Mouse (Mus musculus): ENCODE measurements around the gene Mthfd1. TPM values are rescaled to one million over a fixed set of nuclear protein-coding genes. Genes with fewer than 3 reads are reported as not detected.

Gene Mthfd1
- total RNA-seq, 2 experiments from 2014 or later: 28.4 to 28.9 TPM

DNA sequence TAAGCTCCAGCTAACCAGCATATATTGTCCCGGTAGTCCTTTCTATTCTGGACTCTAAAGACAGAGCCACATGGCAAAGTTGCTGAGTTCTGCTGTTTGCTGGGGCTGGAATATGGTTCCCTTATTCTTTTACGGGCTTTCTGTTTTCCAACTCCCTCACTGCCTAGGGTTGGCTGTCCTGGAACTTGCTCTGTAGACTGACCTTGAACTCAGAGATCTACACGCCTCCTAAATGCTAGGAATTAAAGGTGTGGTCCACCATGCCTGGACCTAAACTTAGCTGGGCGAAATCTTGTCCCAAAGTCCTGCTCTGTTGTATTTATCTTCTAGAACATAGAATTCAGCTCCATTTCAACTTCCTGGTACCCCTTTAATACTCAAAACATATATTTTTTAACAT lies 6.5 kb downstream of the Mthfd1 start:
- DNase-seq: no peak
- intact Hi-C loops (cut with DNase I): loop anchor here (5.0 kb wide), 1 partner anchor 336 kb away; no protein-coding TSS in a partner anchor

- intact Hi-C loops (cut with DNase I): loop anchor here (5.0 kb wide), 1 partner anchor 334 kb away; no protein-coding TSS in a partner anchor
- no peak for DNase-seq
Measured at GRCm38 (mm10) chr12:76262918-76263317, 7.8 kb downstream of the Mthfd1 start.

GRCm38 (mm10) chr12:76263876-76264275 lies 8.8 kb downstream of the Mthfd1 start:
- no peak for DNase-seq
- intact Hi-C loops (cut with DNase I): loop anchor here (5.0 kb wide), 1 partner anchor 333 kb away; no protein-coding TSS in a partner anchor

- peak in 1 of 2 experiments; percentile 8 for DNase-seq
- intact Hi-C loops (cut with DNase I): loop anchor here (5.0 kb wide), 1 partner anchor 333 kb away; no protein-coding TSS in a partner anchor
Measured at GRCm38 (mm10) chr12:76264325-76264965, 9.3 kb downstream of the Mthfd1 start.

DNA sequence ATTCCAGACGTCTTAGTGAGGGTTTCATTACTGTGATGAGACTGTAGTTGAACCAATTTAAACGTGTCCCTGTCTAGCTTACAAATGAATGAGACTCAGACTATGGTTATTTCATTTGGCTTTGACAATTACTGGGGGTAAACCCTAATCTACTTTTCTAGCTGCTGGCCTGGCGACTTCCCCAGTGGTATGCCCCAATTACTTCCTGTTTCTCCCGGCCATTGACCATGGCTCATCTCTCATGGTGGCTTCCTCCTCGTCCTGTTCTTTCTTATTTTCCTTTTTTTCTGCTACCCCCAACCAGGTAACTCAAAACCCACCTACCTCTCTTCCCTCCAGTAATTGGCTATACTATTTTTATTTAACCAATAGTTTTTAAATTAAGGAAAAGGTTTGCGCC lies 9.9 kb downstream of the Mthfd1 start:
- intact Hi-C loops (cut with DNase I): no loop called here
- DNase-seq: no peak

- DNase-seq: peak in 1 of 2 experiments; percentile 14
- intact Hi-C loops (cut with DNase I): loop anchor here (2.0 kb wide), 1 partner anchor 74 kb away; no protein-coding TSS in a partner anchor
Measured at GRCm38 (mm10) chr12:76266875-76267274, 11.8 kb downstream of the Mthfd1 start.

GRCm38 (mm10) chr12:76268686-76269085 lies 13.6 kb downstream of the Mthfd1 start:
- DNase-seq: no peak
- intact Hi-C loops (cut with DNase I): no loop called here

- DNase-seq: no peak
- intact Hi-C loops (cut with DNase I): no loop called here
Measured at GRCm38 (mm10) chr12:76269196-76269595, 14.1 kb downstream of the Mthfd1 start.

DNA sequence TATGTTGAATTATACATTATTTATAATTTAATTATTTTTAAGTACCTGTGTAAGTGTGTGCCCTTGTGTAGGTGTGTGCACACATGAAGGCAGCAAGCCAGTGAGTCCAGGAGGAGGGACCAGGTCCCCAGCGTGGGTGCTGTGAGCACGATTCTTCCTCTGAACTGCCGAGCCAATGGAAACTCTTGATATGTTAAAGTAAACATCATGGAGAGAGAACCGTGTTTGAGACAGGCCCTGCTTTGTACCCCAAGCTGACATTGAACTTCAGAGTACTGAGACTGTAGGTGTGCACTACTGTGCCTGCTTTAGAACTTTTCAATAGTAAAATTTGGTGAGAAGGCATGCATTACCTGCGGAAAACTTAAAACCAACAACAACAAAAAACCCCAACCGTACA lies 16.4 kb downstream of the Mthfd1 start:
- DNase-seq: no peak
- intact Hi-C loops (cut with DNase I): no loop called here

DNA sequence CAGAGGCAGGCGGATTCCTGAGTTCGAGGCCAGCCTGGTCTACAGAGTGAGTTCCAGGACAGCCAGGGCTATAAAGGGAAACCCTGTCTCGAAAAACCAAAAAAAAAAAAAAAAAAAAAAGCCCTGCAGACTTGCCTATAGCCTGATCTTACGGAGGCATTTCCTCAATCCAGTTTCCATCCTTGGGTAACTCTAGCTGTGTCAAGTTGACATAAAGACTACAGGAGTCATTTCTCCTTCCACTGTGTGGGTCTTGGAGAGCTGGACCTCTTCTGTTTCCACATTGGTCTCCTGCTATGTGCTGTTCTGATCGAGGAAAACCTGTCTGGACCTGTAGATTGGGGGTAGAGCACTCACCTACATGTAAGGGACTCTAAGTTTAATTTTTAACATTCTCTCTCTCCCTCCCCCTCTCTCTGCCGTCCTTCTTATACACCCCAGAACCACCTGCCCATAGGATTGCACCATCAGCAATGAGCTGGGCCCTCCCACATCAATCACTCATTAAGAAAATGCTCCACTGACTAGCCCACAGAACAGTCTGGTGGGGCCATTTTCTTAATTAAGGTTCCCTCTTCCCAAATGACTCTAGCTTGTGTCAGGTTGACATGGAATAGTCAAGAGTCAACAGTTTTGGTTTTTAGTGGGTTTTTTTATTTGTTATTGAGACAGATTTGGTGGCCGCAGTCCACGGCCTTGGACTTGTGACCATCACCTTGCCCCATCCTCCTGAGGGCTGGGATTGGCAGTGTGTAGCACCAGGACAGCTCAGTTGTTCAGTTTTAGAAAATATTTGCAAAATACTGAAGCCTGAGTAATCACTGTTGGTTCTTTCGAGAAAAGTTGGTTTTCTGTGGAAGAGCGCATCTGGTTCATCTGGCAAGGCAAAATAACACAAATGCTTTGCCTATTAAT lies 17.8 kb downstream of the Mthfd1 start:
- DNase-seq: no peak
- intact Hi-C loops (cut with DNase I): no loop called here

DNA sequence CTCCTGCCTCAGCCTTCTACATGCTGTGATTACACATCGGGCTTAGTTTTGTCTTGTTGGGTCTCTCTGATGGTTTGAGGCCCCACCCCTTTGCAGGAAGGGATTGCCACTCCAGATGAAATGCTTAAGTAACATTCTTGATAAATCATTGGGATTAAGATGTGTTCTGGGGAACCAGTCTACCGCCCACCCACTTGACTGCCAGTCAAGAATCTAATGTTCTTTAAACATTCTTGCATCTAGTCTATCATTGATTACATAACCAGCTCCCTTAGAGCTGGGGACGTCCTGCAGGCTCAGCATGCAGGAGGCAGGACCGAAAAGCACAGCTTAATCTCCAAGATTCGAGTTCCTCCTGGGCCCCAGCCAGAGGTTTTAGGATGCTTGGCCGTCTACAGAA lies 23.1 kb downstream of the Mthfd1 start:
- intact Hi-C loops (cut with DNase I): no loop called here
- no peak for DNase-seq

- no peak for DNase-seq
- intact Hi-C loops (cut with DNase I): no loop called here
Measured at GRCm38 (mm10) chr12:76280556-76280955, 25.5 kb downstream of the Mthfd1 start.

- intact Hi-C loops (cut with DNase I): no loop called here
- DNase-seq: no peak
Measured at GRCm38 (mm10) chr12:76281111-76281660, 26.1 kb downstream of the Mthfd1 start.

DNA sequence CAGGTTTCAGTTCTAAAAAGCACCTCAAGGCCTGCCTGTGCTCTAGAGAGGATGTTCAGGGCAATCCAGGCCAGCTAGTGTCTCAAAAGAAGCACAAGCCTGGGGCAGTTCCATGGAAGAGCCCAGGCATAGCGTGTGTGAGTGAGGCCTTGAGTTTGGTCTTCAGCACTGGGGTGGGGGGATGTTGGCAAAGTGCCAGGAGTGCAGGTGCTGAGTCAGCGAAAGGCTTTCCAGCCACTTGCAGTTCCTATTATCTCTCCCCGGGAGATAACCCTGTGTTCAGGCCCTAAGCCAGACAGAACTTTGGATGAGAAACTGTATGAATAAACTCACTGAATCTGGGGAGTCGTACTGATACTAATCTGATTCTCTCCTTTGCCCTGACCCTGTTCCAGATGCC lies 27.0 kb downstream of the Mthfd1 start:
- intact Hi-C loops (cut with DNase I): no loop called here
- no peak for DNase-seq

DNA sequence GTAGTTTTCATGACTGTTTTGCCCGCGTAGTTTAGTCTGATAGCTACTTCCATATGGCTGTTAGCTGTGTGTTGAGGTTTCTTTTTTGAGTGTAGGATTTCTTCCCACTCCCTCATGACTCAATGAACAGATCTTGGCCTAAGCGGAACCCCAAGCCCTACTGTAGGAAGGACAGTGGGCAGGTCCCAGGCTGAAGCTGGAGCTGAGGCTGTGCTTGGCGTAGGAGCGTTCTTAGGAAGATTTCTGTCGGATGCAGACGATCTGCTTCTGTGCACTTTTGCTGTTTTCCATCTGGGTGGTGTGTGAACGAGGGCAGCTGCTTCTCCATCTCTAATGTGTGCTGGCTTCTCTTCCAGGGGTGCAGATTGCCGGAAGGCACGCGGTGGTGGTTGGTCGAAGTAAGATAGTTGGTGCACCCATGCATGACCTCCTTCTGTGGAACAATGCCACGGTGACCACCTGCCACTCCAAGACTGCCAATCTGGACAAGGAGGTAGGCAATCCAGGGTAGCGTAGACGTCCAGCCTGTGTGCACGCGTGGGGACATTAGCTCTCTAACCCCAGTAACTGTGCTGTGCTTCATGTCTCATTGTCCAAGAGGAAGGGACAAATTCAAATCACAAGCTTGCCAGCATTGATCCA lies 27.6 kb downstream of the Mthfd1 start:
- intact Hi-C loops (cut with DNase I): no loop called here
- no peak for DNase-seq

DNA sequence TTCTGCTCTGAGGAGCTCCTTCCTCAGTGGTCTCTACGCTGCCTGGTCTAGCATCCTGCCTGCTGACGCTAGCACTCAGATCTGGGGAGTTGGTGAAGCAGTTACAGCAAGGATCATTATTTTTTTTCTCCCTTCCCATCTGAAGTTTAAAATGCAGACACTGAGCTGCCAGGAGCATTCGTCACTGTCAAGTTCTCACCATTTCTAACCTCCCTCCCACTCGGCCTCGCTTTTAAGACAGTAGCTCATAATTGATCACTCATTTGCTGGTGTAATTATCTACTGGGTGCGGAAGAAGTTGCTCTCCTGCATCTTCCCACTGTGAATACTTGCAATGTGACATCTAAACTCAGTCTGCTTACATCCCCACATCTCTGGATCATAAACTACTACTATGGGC lies 30.3 kb downstream of the Mthfd1 start:
- intact Hi-C loops (cut with DNase I): no loop called here
- DNase-seq: no peak

DNA sequence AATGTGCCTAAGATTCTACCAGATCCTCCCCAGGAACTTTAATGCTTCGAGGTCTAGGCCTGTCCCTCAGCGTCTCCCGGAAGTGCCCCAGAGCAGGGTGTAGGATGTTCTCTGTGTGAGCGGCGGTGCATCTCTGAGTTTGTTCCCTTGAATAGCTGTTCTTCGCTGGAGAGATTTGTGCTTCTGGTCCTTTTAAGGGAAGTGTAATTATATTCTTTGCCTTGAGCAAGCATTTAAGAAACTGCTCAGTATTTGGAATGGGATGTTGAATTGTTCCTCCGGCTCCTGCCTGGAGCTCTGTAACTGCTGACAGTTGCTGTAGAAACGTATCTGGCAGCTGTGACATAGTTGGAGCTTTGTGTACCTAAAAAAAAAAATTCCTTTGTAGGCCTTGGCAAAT lies 32.9 kb downstream of the Mthfd1 start:
- DNase-seq: no peak
- intact Hi-C loops (cut with DNase I): no loop called here

- no peak for DNase-seq
- intact Hi-C loops (cut with DNase I): no loop called here
Measured at GRCm38 (mm10) chr12:76288494-76288893, 33.4 kb downstream of the Mthfd1 start.

DNA sequence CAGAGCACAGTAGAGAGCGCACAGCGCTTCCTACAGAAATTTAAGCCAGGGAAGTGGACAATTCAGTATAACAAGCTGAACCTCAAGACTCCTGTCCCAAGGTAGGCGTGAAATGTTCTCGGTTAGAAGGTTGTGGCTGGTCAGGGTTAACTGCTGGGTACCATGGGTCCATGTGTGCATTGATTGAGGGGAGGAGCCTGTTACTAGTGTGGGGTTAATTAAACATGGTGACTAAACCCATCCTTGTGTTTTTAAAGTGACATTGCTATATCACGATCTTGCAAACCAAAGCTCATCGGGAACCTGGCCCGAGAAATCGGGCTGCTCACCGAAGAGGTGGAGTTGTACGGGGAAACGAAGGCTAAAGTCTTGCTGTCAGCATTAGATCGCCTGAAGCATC lies 34.3 kb downstream of the Mthfd1 start:
- intact Hi-C loops (cut with DNase I): no loop called here
- DNase-seq: no peak

- intact Hi-C loops (cut with DNase I): no loop called here
- no peak for DNase-seq
Measured at GRCm38 (mm10) chr12:76290271-76290670, 35.2 kb downstream of the Mthfd1 start.

DNA sequence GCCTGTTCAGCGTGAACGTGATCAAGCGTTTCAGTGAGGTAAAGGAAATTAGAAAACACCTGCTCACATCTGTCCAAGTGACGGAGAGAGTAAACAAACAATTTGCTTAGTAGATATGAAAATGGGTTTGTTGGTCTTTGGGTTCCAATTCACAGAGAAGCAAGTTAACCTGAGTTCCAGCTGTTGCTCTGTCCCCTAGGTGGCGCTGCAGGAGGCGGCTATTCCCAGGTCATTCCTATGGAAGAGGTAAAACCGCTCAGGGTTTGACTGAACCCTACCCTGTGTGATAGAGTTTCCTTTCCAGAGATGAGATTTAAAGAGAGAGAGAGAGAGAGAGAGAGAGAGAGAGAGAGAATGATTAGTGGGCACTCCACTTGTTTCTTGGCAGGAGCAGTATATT lies 38.1 kb downstream of the Mthfd1 start:
- intact Hi-C loops (cut with DNase I): loop anchor here (1.0 kb wide), 2 partner anchors 48 to 179 kb away; no protein-coding TSS in a partner anchor
- DNase-seq: peak; percentile 74 to 78
